Mouse (Mus musculus) stomach, embryonic 16.5 days (tissue): Measurements from ENCODE around the gene Orai2. TPM values are rescaled to one million over a fixed set of nuclear protein-coding genes. Genes with fewer than 3 reads are reported as not detected.

Source experiments
- ATAC-seq: fragments of 200-750 bp; cut with Nextera tagmentation; 2 replicates; pipeline ENCODE4 v1.8.0; 2017; ENCODE audit warnings: moderate number of reproducible peaks, moderate TSS enrichment; ENCODE audit not compliant: insufficient read depth, low FRiP score
- H3K27ac ChIP-seq: fragments of 300-500 bp; sonication (generic); 2 replicates; pipeline ENCODE4 v1.5.1; 2014; ENCODE audit warnings: low read length
- H3K27me3 ChIP-seq: fragments of 300-500 bp; sonication (generic); 2 replicates; pipeline ENCODE4 v1.6.1; 2014; ENCODE audit warnings: low read length, control low read depth, mixed read lengths; ENCODE audit not compliant: control insufficient read depth, insufficient read depth
- H3K36me3 ChIP-seq: fragments of 300-500 bp; sonication (generic); 2 replicates; pipeline ENCODE4 v1.6.1; 2014; ENCODE audit warnings: low read length; ENCODE audit not compliant: control insufficient read depth, insufficient read depth
- H3K4me1 ChIP-seq: fragments of 300-500 bp; sonication (generic); 2 replicates; pipeline ENCODE4 v1.6.1; 2014; ENCODE audit warnings: low read length, control low read depth, mixed read lengths; ENCODE audit not compliant: control insufficient read depth, insufficient read depth
- H3K4me2 ChIP-seq: fragments of 300-500 bp; sonication (generic); 2 replicates; pipeline ENCODE4 v1.6.1; 2014; ENCODE audit warnings: low read depth, low read length, mixed read lengths
- H3K4me3 ChIP-seq: fragments of 300-500 bp; sonication (generic); replicated peaks from 2 replicates; pipeline ENCODE4 v1.5.1; 2014; ENCODE audit warnings: mild to moderate bottlenecking, low read length
- H3K9ac ChIP-seq: fragments of 300-500 bp; sonication (generic); 2 replicates; pipeline ENCODE4 v1.6.1; 2014; ENCODE audit warnings: low read length
- H3K9me3 ChIP-seq: fragments of 300-500 bp; sonication (generic); replicated peaks from 2 replicates; pipeline ENCODE4 v1.6.1; 2016; ENCODE audit warnings: low read length, control low read depth; ENCODE audit not compliant: control insufficient read depth
- WGBS: fragments of 180-500 bp; shearing (Covaris S2); extraction: QIAGEN DNeasy Blood & Tissue Kit; methylation state at CpG from one replicate; pipeline ENCODE4 v1.1.7; 2014; 5-methylcytosine and 5-hydroxymethylcytosine counted together
- polyA plus RNA-seq: library from polyadenylated mRNA; unstranded; fragments of >200 nt; fragmentation: Nextera tagmentation; extraction: Ambion mirVana; gene quantifications from 2 replicates; pipeline ENCODE4 v1.2.1, GENCODE M21; 2015

Orai2 gene
- polyA plus RNA-seq, 1 experiment from 2014 or later = 8.4 TPM

DNA sequence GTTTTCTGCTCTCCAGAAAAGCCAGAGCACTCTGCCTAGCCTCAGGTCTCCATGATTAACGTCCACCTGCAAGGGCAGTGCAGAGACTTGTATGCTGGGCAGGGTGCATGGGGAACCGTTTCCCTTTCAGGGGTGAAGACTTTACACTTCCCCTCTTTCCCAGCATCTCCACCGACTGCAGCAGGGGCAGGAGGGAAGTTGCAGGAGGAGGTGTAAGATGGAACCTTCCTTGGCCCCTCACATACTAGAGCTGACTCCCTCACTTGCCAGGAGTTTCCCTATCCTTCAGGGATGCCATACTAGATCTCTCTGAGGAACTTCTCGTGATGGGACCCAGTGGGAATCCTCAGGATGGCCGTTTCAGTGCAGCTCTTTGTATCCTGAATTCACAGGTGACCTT lies 40.0 kb upstream of the Orai2 start:
- Histone ChIP-seq H3K36me3 (no peaks in the 10 kb centered on the region), H3K4me1 (no peaks in the 10 kb centered on the region), H3K9me3 (no peaks in the 10 kb centered on the region), H3K27ac (no peak overlapping the region), H3K9ac (no peak overlapping the region), H3K27me3 (no peaks in the 10 kb centered on the region), H3K4me3 (no peak overlapping the region), H3K4me2 (no peak overlapping the region)
- WGBS = 72% methylated on average over 5 of the region's 5 CpGs
- ATAC-seq = no peak

DNA sequence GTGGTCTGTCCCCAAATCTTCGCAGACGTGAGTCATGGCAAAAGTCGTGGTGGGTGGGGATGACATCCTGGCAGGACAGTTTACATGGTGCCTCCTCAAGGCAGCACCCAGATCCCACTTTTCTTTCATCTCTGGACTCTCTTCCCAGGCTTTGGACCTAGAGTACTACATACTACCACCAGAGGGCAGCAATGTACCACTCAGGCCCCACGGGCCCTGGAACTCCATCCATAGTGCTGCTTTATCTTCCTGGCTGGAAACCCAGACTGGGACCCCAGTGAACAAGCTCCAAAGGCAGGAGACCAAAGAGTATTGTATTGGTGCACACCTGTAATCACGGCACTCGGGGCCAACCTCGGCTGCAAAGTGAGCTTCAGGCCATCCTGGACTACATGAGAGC lies 31.3 kb upstream of the Orai2 start:
- WGBS = 33% methylated on average over 7 of the region's 7 CpGs
- Histone ChIP-seq H3K9ac (no peak overlapping the region), H3K4me2 (no peak overlapping the region), H3K4me3 (no peak overlapping the region), H3K36me3 (no peaks in the 10 kb centered on the region), H3K27me3 (no peaks in the 10 kb centered on the region), H3K9me3 (no peaks in the 10 kb centered on the region), H3K27ac (no peak overlapping the region), H3K4me1 (peaks cover 13% of the 10 kb centered on the region)
- 0 out of 2 replicates have a peak, but pooled peaks have one; percentile 30 for ATAC-seq

DNA sequence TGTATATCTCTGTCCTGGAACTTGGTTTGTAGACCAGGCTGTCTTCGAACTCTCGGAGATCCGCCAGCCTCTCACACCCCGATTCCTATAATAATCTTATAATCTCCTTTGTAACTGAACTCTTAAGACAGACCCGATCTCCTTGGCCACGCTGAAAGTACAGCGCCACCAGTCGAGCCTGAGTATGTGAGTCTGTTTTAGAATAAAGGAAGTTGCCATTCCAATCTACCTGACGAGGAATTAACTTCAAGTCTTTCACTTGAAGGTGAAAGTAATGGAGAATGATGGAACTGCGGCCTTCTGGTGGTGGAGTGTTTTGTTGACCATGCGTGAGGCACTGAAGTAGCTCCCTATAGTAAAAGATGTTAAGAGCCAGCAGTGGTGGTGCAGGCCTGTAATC lies 29.0 kb upstream of the Orai2 start:
- Histone ChIP-seq H3K9ac (peak overlapping the region; percentile 93), H3K27me3 (no peaks in the 10 kb centered on the region), H3K4me2 (peak overlapping the region; percentile 57), H3K36me3 (peaks cover 12% of the 10 kb centered on the region), H3K4me1 (peaks cover 13% of the 10 kb centered on the region), H3K4me3 (peak overlapping the region; percentile 97), H3K9me3 (no peaks in the 10 kb centered on the region), H3K27ac (peak overlapping the region; percentile 89; the same call in 1 of the 2 replicates)
- 31% methylated on average over 11 of the region's 11 CpGs for WGBS
- ATAC-seq = no peak

DNA sequence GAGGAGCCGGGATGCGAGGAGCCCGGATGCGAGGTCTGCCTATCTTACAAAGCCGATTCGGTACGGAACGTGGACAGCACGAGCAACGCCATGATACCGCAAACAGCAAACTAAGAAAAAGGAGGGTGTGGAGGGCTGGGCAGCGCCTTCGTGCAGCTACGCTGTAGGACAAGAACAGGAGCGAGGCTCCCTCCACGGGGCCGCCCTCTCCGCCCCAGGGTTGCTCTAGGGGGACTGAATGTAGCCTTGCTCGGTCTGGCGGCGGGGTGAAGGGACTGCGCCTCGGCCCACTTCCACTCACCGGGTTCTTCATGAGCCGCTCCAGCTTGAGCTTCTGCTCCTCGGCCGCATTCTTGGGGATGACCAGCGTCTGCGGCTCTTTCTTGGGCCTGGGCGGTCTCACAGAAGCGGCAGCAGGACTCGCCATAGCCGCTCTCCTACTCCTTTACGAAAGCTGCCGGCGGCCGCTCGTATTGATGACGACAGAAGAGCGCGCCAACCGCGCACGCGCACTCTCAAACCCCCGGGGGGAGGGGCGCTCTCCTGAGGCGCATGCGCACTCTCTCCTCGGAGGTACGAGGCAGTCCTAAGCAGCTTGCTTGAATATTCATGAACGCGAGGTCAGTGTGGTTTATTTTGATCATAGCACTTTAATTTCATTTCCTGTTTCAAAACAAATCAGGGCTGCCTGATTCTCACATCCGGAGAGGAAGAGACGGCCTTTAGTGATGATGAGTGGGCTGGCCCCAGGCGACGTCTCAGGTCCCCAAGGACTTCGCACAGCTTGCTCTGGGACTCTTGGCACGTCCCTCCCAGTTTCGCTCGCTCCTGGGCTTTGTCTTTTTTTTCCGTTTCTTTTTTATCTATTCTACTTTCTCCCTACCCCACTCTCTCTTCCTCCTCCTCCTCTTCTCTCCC lies 28.2 kb upstream of the Orai2 start, which contains the start of gene Prkrip1:
Prkrip1 (minus strand) TSS at position 490 of the 918 bp plus-strand sequence.
- Histone ChIP-seq H3K4me2 (peak within 1 kb of the TSS; percentile 93), H3K4me3 (peak within 1 kb of the TSS; percentile 97), H3K4me1 (peaks cover 13% of the 10 kb centered on the region), H3K9me3 (no peaks in the 10 kb centered on the region), H3K9ac (peak within 1 kb of the TSS; percentile 93), H3K27ac (peak within 1 kb of the TSS; percentile 89), H3K36me3 (peaks cover 16% of the 10 kb centered on the region), H3K27me3 (no peaks in the 10 kb centered on the region)
- peak; percentile 92 for ATAC-seq
- under 1% methylated on average over 62 of the region's 62 CpGs for WGBS

DNA sequence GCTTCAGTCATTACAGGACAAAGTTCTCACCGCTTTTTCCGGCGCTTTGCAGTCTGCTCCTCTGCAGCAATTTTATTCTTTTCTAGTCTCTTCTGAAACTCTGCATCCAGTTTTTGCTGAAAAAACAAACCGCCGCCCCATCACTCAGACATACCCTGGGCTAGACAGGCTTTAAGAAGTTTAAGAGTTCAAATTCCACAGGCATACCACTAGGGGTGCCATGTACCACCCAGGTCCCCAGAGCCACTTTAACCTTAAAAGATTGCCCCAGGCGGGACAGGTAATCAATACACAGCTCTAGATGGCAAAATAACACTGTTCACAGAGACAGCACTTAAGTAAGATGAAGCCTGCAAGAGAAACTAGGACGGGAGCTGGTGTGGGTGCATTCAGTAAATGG lies 21.4 kb upstream of the Orai2 start:
- peaks cover 16% of the 10 kb centered on the region for H3K36me3 ChIP-seq
- 78% methylated on average over 7 of the region's 7 CpGs for WGBS

DNA sequence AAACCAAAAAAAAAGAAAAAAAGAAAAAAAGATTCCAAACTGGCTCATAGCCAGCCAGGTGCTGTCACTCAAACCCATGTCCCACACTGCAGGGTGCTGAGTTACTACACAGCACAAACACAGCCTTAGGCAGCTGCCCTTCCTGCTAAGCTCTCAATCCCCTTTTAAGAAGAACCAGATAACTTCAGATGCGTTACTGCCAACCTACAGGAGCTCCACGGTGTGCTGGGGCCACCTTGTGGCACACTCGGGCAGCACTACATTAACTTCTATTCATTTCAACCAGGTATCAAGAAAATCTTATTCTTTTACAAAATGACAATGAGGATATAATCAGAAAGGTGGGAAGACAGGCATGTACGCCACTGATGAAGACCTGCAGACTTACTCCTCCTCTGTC lies 16.2 kb upstream of the Orai2 start:
- Histone ChIP-seq H3K9me3 (no peaks in the 10 kb centered on the region), H3K9ac (no peak overlapping the region), H3K27me3 (no peaks in the 10 kb centered on the region), H3K4me1 (no peaks in the 10 kb centered on the region), H3K27ac (no peak overlapping the region), H3K36me3 (no peaks in the 10 kb centered on the region), H3K4me2 (no peak overlapping the region), H3K4me3 (no peak overlapping the region)
- 0 out of 2 replicates have a peak, but pooled peaks have one; percentile 58 for ATAC-seq
- 36% methylated on average over 4 of the region's 4 CpGs for WGBS

More for the DNA sequence above, 21.4 kb upstream of the Orai2 start:
- H3K4me2 ChIP-seq = no peak overlapping the region
- no peak overlapping the region for H3K27ac ChIP-seq
- no peaks in the 10 kb centered on the region for H3K9me3 ChIP-seq
- no peak overlapping the region for H3K9ac ChIP-seq
- no peaks in the 10 kb centered on the region for H3K4me1 ChIP-seq
- no peak for ATAC-seq
- no peak overlapping the region for H3K4me3 ChIP-seq
- H3K27me3 ChIP-seq = no peaks in the 10 kb centered on the region

DNA sequence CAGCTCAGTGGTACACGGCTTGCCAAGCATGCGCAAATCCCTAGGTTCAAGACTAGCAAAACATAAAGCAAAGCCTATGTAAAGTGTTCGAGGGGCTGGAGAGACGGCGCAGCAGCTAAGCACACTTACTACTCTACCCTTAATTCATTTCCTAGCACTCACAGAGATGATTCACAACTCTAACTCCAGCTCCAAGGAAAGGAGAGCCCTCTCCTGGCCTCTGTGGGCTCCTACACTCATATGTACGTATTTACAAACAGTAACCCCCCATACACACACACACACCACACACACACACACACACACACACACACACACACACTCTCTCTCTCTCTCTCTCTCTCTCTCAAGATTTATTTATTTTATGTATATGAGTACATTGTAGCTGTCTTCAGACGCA lies 13.3 kb upstream of the Orai2 start:
- Histone ChIP-seq H3K4me2 (no peak overlapping the region), H3K27ac (no peak overlapping the region), H3K9ac (no peak overlapping the region), H3K27me3 (no peaks in the 10 kb centered on the region), H3K4me1 (no peaks in the 10 kb centered on the region), H3K9me3 (no peaks in the 10 kb centered on the region), H3K36me3 (no peaks in the 10 kb centered on the region), H3K4me3 (no peak overlapping the region)
- WGBS = 91% methylated on average over 7 of the region's 7 CpGs
- no peak for ATAC-seq

DNA sequence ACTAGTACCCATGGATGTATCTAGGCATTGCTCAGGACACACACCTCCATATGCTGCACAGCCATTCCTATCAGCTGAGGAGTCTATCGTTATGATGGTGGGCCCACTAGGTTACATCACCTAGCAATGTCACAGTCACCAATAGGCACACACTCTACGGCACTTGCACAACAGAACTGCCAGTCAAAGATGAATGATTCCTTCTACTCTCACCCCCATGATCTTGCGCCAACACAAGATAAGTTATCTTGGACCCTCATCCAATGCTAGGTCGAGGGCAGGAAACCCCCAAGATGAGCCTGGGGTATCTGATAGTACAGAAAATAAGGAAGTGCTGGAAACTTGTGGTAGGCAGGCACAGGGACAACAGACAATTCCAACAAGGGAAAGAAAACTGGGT lies 12.3 kb upstream of the Orai2 start:
- H3K4me2 ChIP-seq = no peak overlapping the region
- 83% methylated on average over 4 of the region's 4 CpGs for WGBS
- H3K36me3 ChIP-seq = 0 out of 2 replicates have a peak, but pooled peaks cover 3% of the 10 kb centered on the region

DNA sequence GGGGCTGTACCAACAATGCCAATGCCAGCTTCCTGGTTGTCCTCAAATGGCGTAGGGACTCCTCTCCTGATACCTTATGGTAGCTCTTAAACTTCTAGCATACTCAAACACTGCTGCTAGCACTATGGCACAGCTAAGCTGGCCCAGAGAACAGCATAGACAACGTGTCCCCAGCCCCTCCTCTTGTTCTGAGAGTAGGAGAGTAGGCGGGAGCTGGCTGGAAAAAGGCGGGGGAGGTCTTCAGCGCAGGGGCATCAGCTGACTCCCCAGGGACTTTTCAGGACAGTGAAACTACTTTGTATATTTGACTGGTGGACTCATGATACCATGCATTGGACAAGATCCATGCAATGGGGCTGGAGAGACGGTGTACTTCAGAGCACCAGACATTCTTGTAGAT lies 11.5 kb upstream of the Orai2 start:
- no peak overlapping the region for H3K9ac ChIP-seq
- 86% methylated on average over 6 of the region's 6 CpGs for WGBS
- H3K36me3 ChIP-seq = 0 out of 2 replicates have a peak, but pooled peaks cover 3% of the 10 kb centered on the region
- no peak overlapping the region for H3K4me3 ChIP-seq
- no peaks in the 10 kb centered on the region for H3K9me3 ChIP-seq
- no peaks in the 10 kb centered on the region for H3K4me1 ChIP-seq
- H3K4me2 ChIP-seq = no peak overlapping the region
- H3K27ac ChIP-seq = no peak overlapping the region
- no peak for ATAC-seq
- no peaks in the 10 kb centered on the region for H3K27me3 ChIP-seq

More for the DNA sequence above, 12.3 kb upstream of the Orai2 start:
- no peak overlapping the region for H3K9ac ChIP-seq
- H3K27me3 ChIP-seq = no peaks in the 10 kb centered on the region
- H3K4me3 ChIP-seq = no peak overlapping the region
- H3K27ac ChIP-seq = no peak overlapping the region
- H3K4me1 ChIP-seq = no peaks in the 10 kb centered on the region
- ATAC-seq = no peak
- H3K9me3 ChIP-seq = no peaks in the 10 kb centered on the region
